Mouse (Mus musculus) kidney, adult 2 months (tissue): ENCODE results near the gene Xpo4. TPM values are rescaled to one million over a fixed set of nuclear protein-coding genes. Genes with fewer than 3 reads are reported as not detected.

Source experiments
- DNase-seq: peaks from one replicate; pipeline ENCODE4 v3.0.0; 2021
- H3K27ac ChIP-seq: fragments of 200-500 bp; 2 replicates; pipeline ENCODE4 v1.5.1; 2012; ENCODE audit warnings: low read depth, low read length, control low read depth, inconsistent platforms; ENCODE audit not compliant: insufficient read depth
- H3K27me3 ChIP-seq: fragments of 200-500 bp; replicated peaks from 2 replicates; pipeline ENCODE4 v1.6.1; 2012; ENCODE audit warnings: mild to moderate bottlenecking, moderate library complexity, low read length, inconsistent platforms; ENCODE audit not compliant: control insufficient read depth, insufficient read depth
- H3K36me3 ChIP-seq: fragments of 200-500 bp; 2 replicates; pipeline ENCODE4 v1.6.1; 2012; ENCODE audit warnings: mild to moderate bottlenecking, moderate library complexity, low read length, inconsistent platforms; ENCODE audit not compliant: control insufficient read depth, insufficient read depth
- H3K4me1 ChIP-seq: fragments of 200-500 bp; 2 replicates; pipeline ENCODE4 v1.6.1; 2011; ENCODE audit warnings: low read length; ENCODE audit not compliant: control insufficient read depth, insufficient read depth
- H3K4me3 ChIP-seq: fragments of 200-500 bp; 2 replicates; pipeline ENCODE4 v1.5.1; 2011; ENCODE audit warnings: mild to moderate bottlenecking, low read depth, low read length, control low read depth; ENCODE audit not compliant: insufficient read depth
- CTCF ChIP-seq: fragments of 200-500 bp; conservative IDR thresholded peaks from 2 replicates; pipeline ENCODE4 v1.5.1; 2011; ENCODE audit warnings: low read depth, mild to moderate bottlenecking, control low read depth, low read length, moderate library complexity, mixed read lengths; ENCODE audit not compliant: insufficient read depth, insufficient read length
- POLR2A ChIP-seq: fragments of 200-500 bp; IDR thresholded peaks from one replicate; pipeline ENCODE4 v1.6.1; 2011; ENCODE audit warnings: low read depth, low read length, control low read depth
- WGBS: fragments of 180-500 bp; shearing (Covaris S2); methylation state at CpG from one replicate; pipeline ENCODE4 v1.1.7; 2018; 5-methylcytosine and 5-hydroxymethylcytosine counted together
- polyA plus RNA-seq: library from polyadenylated mRNA; depleted of rRNA; stranded (reverse); fragments of >200 nt; gene quantifications from 2 replicates; pipeline ENCODE4 v1.2.3, GENCODE M21; 2012

Xpo4 gene
- polyA plus RNA-seq, 1 experiment, result 3.4 TPM

- Histone ChIP-seq H3K27ac (no peak overlapping the region), H3K36me3 (no peaks in the 10 kb centered on the region), H3K4me1 (no peaks in the 10 kb centered on the region), H3K4me3 (no peak overlapping the region), H3K27me3 (no peaks in the 10 kb centered on the region)
- TF ChIP-seq CTCF, result no peak
- TF ChIP-seq POLR2A, result no peak
- DNase-seq, result no peak
Measured at GRCm38 (mm10) chr14:57552945-57553344, 112.3 kb downstream of the Xpo4 start.

DNA sequence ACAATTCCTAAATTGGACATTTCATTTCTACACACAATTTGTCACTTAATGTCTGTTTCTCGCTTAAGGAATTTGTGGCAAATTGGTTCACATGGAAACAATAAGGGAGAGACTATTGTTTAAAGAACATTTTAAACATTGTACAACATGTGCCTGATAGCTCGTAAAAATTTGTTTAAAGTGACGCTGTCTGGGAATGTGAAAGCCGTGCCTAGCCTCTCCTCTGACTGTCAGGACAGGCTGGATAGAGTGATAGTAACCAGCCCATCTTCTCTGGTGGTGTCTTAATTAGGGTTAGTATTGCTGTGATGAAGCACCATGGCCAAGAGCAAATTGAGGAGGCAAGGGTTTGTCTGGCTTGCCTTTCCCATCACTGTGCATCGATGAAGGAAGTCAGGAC is 118.2 kb downstream of the Xpo4 start:
- H3K27ac ChIP-seq, result no peak overlapping the region
- H3K4me1 ChIP-seq, result no peaks in the 10 kb centered on the region
- no peaks in the 10 kb centered on the region for H3K36me3 ChIP-seq
- TF ChIP-seq POLR2A, result no peak
- TF ChIP-seq CTCF, result no peak
- H3K4me3 ChIP-seq, result no peak overlapping the region
- no peak for DNase-seq
- no peaks in the 10 kb centered on the region for H3K27me3 ChIP-seq
- WGBS, result 84% methylated on average over 5 of the region's 5 CpGs

- H3K27me3 ChIP-seq, result no peaks in the 10 kb centered on the region
- H3K27ac ChIP-seq, result no peak overlapping the region
- no peaks in the 10 kb centered on the region for H3K4me1 ChIP-seq
- 18% methylated on average over 13 of the region's 13 CpGs for WGBS
- no peaks in the 10 kb centered on the region for H3K36me3 ChIP-seq
- no peak overlapping the region for H3K4me3 ChIP-seq
- TF ChIP-seq POLR2A (no peak), CTCF (no peak)
- DNase-seq, result no peak
Measured at GRCm38 (mm10) chr14:57546557-57547021, 118.6 kb downstream of the Xpo4 start.

DNA sequence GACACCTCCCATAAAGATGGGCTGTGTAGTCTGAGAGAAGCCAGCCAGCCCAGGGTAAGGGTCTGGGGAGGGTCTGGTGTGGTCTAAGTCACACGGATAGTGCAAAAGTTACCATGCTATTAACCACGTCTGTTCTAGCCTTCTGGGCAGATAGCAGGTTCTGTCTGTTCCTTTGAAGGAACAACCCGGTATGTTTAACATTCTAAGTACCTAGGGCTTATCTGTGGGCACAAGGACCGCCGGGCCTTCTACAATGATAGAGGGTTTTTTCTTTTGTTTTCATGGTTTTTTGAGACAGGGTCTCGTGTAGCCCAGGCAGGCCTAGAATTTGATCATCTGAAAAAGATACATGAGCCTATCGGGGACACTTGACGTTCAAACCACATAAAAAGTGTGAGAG is 119.1 kb downstream of the Xpo4 start:
- H3K36me3 ChIP-seq, result no peaks in the 10 kb centered on the region
- WGBS, result 93% methylated on average over 8 of the region's 8 CpGs

DNA sequence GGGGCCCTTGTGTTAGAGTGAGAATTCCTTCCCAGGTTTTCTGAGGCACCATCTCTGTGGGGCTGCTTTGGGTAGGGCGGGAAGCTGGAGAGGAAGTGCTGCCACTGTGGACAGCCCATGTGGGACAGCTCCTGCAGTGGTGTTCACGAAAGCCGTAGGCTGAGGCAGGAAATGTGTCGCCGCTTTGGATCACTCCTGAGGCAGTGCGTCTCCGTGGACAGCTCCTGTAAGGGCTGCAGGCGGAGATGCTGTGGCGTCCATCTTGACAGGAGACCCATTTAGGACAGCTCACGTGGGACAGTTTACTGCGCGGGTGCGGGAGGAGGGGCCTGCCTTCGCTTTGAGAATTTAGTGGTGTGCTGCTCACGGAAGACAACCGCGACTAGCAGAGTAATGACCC is 119.7 kb downstream of the Xpo4 start:
- WGBS, result 83% methylated on average over 17 of the region's 17 CpGs
- TF ChIP-seq CTCF, result no peak
- TF ChIP-seq POLR2A, result no peak

More for the DNA sequence above, 119.1 kb downstream of the Xpo4 start:
- Histone ChIP-seq H3K4me3 (no peak overlapping the region), H3K4me1 (no peaks in the 10 kb centered on the region), H3K27ac (no peak overlapping the region), H3K27me3 (no peaks in the 10 kb centered on the region)
- DNase-seq, result no peak
- TF ChIP-seq CTCF, result no peak
- TF ChIP-seq POLR2A, result no peak

GRCm38 (mm10) chr14:57543420-57544039 is 121.7 kb downstream of the Xpo4 start:
- 91% methylated on average over 13 of the region's 13 CpGs for WGBS
- Histone ChIP-seq H3K27me3 (no peaks in the 10 kb centered on the region), H3K36me3 (no peaks in the 10 kb centered on the region), H3K4me3 (no peak overlapping the region), H3K4me1 (no peaks in the 10 kb centered on the region), H3K27ac (no peak overlapping the region)
- DNase-seq, result no peak
- TF ChIP-seq CTCF (no peak), POLR2A (no peak)

More for the DNA sequence above, 119.7 kb downstream of the Xpo4 start:
- Histone ChIP-seq H3K27ac (no peak overlapping the region), H3K4me1 (no peaks in the 10 kb centered on the region), H3K36me3 (no peaks in the 10 kb centered on the region), H3K4me3 (no peak overlapping the region), H3K27me3 (no peaks in the 10 kb centered on the region)
- DNase-seq, result no peak

- H3K27ac ChIP-seq, result no peak overlapping the region
- H3K27me3 ChIP-seq, result no peaks in the 10 kb centered on the region
- DNase-seq, result no peak
- no peak overlapping the region for H3K4me3 ChIP-seq
- WGBS, result 85% methylated on average over 34 of the region's 34 CpGs
- TF ChIP-seq CTCF (no peak), POLR2A (no peak)
- no peaks in the 10 kb centered on the region for H3K36me3 ChIP-seq
- no peaks in the 10 kb centered on the region for H3K4me1 ChIP-seq
Measured at GRCm38 (mm10) chr14:57542231-57542630, 123.0 kb downstream of the Xpo4 start.

GRCm38 (mm10) chr14:57540683-57541082 is 124.5 kb downstream of the Xpo4 start:
- Histone ChIP-seq H3K4me1 (no peaks in the 10 kb centered on the region), H3K27ac (no peak overlapping the region), H3K36me3 (no peaks in the 10 kb centered on the region), H3K4me3 (no peak overlapping the region), H3K27me3 (no peaks in the 10 kb centered on the region)
- DNase-seq, result no peak
- TF ChIP-seq CTCF, result no peak
- 78% methylated on average over 11 of the region's 11 CpGs for WGBS
